Mouse (Mus musculus) layer of hippocampus, postnatal 25 days (tissue): ENCODE measurements around the gene Ubl3. TPM values are rescaled to one million over a fixed set of nuclear protein-coding genes. Genes with fewer than 3 reads are reported as not detected.

ENCODE experiments used
- DNase-seq, 2 experiments: peaks; one replicate each; pipeline ENCODE4 v3.0.0; 2022; ENCODE audit warnings: mixed read lengths in 2 of 2, low spot score in 1 of 2; ENCODE audit errors: extremely low spot score in 1 of 2
- total RNA-seq, 2 experiments: library from RNA; stranded (reverse); gene quantifications; 2 replicates each; pipeline ENCODE4 v1.2.3; 2021

The Ubl3 gene
- total RNA-seq, 2 experiments from 2014 or later, result 232 to 264 TPM

- no peak for DNase-seq
These were observed 11.5 kb upstream of the Ubl3 start for GRCm38 (mm10) chr5:148564073-148564472.

- no peak for DNase-seq
These were observed 10.7 kb upstream of the Ubl3 start for GRCm38 (mm10) chr5:148563281-148563680.

GRCm38 (mm10) chr5:148562235-148562634 is 9.6 kb upstream of the Ubl3 start:
- DNase-seq, result no peak

GRCm38 (mm10) chr5:148559261-148559958 is 6.8 kb upstream of the Ubl3 start:
- DNase-seq, result no peak

GRCm38 (mm10) chr5:148558472-148558871 is 5.9 kb upstream of the Ubl3 start:
- DNase-seq, result no peak

GRCm38 (mm10) chr5:148556509-148556908 is 3.9 kb upstream of the Ubl3 start:
- DNase-seq, result no peak

GRCm38 (mm10) chr5:148555156-148555555 is 2.6 kb upstream of the Ubl3 start:
- DNase-seq, result no peak

- DNase-seq, result no peak
These were observed 2.1 kb upstream of the Ubl3 start for GRCm38 (mm10) chr5:148554701-148555100.

- no peak for DNase-seq
These were observed 1.7 kb upstream of the Ubl3 start for GRCm38 (mm10) chr5:148554242-148554641.

GRCm38 (mm10) chr5:148553723-148554122 is 1.1 kb upstream of the Ubl3 start:
- DNase-seq, result no peak

GRCm38 (mm10) chr5:148551764-148552136 is 839 bp downstream of the Ubl3 start:
- DNase-seq, result peak in 1 of 2 experiments; percentile 31

GRCm38 (mm10) chr5:148550821-148551763 is 1.5 kb downstream of the Ubl3 start:
- DNase-seq, result peak; percentile 26 to 31

- DNase-seq, result peak in 1 of 2 experiments; percentile 22
These were observed 2.2 kb downstream of the Ubl3 start for GRCm38 (mm10) chr5:148550393-148550792.

GRCm38 (mm10) chr5:148549307-148549706 is 3.3 kb downstream of the Ubl3 start:
- no peak for DNase-seq

- no peak for DNase-seq
These were observed 4.0 kb downstream of the Ubl3 start for GRCm38 (mm10) chr5:148548568-148548967.

GRCm38 (mm10) chr5:148547870-148548456 is 4.6 kb downstream of the Ubl3 start:
- no peak for DNase-seq

- no peak for DNase-seq
These were observed 5.6 kb downstream of the Ubl3 start for GRCm38 (mm10) chr5:148546970-148547369.

GRCm38 (mm10) chr5:148544733-148545132 is 7.9 kb downstream of the Ubl3 start:
- DNase-seq, result no peak

GRCm38 (mm10) chr5:148542196-148542595 is 10.4 kb downstream of the Ubl3 start:
- DNase-seq, result no peak

- no peak for DNase-seq
These were observed 16.7 kb downstream of the Ubl3 start for GRCm38 (mm10) chr5:148535669-148536430.
